Mouse (Mus musculus): Measurements from ENCODE around the gene Map3k5.
"Not testable (repeated sequence)": the region's sequence is repeated elsewhere in the genome, so short reads cannot be mapped to it uniquely, and the experiment has no call there.

Map3k5 gene

DNA sequence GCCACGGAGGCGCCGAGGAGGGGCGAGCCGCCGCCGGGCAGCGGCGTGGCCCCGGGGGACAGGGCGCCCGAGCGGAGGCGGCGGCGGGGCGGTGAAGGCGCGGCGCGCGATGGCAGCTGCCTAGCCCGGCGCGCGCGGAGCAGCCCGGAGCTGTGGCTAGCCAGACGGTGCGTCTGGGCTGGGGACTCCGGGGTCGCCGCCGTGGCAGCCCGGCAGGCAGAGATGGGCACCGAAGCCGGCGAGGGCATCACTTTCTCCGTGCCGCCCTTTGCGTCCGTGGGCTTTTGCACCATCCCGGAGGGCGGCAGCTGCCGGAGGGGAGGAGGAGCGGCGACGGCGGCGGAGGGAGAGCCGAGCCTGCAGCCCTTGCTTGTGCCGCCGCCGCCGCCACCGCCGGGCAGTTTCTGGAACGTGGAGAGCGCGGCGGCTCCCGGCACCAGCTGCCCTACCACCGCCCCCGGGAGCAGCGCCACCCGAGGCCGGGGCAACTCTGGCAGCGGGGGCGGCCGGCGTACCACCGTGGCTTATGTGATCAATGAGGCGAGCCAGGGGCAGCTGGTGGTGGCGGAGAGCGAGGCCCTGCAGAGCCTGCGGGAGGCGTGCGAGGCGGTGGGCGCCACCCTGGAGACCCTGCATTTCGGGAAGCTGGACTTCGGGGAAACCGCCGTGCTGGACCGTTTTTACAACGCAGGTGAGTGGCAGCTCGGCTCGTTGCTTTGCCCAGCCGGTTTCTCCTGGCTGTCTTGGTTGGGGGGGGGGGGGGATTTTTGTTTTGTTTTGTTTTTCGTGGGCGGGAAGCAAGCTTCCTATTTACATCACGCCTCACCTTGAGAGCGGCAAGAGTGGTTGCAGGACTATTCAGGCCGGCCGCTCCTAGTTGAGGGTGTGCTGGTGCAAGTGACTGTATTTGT lies at the start of gene Map3k5:
Gene Map3k5 (plus strand): TSS at position 89 of the 911 bp plus-strand sequence.
- peak; percentile 34 for DNase-seq (ENCODE audit: low read depth, low spot score)

DNA sequence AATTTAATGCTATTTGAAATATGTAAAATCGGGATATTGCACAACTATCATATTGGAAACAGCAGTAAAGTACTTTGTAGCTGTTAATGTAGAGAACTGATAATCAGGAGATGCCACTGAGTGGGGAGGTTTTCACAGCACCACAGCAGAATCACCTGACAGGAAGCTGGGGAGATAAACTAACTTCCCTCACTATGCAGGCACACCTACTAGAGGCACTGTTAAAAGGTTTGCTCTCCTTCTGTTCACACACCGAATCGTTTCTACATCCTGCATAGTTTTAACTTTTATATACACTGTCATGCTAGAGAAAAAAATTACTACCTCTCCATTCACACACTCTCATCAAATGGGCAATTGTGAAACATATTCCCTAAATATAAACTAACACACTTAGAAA lies 48.0 kb upstream of the Map3k5 start:
- no peak for DNase-seq (ENCODE audit: low read depth, low spot score)

DNA sequence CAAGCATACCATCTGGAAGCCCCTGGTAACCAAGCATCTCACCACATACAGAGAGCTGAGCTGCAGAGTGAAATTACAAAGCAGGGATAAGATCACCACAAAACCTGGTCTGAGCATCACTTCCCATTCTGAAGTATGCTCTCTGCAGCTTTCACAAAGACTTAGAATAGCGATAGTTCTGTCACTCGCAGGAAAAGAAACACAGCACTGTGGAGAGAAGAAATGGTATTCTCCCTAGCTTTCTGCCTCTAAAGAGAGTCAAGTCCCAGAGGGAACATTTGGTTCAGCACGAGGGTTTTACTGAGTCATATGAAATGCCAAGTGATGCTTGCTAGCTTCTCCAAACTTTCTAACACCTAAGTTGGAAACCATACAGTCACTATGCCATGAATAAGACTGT lies 44.4 kb upstream of the Map3k5 start:
- DNase-seq (ENCODE audit: low read depth, low spot score) = no peak

DNA sequence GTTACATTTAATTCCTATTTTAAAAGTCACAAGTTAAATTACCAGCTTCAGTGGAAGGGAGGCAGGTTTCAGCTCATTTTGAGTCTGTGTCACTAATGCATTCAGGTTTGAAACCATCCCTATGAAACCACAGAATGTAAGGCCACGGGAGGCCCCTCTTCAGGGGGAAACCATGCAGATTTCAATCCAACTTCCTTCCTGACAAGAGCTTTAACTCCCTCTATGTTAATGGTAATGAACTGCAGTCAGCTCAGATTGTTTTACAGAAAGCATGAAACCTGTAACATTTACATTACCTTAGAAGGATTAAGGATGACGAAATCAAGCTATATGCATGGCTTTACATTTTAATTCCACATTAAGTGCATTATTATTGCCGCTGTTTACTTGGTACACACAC lies 42.6 kb upstream of the Map3k5 start:
- DNase-seq (ENCODE audit: low read depth, low spot score) = no peak

DNA sequence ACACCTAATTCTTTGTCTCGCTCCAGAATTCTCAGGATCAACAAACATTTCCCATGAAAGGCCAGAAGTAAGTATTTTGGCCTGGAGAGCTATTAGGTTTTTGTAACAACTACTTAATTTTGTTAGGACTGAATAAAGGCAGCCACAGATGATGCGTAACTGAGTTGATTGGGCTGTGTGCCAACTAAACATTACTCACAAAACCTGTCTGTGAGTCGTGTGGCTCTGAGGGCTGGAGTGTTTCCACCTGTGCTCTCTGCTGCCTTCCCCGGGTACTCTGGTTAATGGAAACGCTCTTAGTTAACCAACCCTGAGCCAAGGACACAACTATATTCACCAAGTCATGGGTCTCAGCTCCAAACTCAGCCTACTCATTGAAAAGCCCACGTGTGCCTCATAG lies 41.1 kb upstream of the Map3k5 start:
- no peak for DNase-seq (ENCODE audit: low read depth, low spot score)

DNA sequence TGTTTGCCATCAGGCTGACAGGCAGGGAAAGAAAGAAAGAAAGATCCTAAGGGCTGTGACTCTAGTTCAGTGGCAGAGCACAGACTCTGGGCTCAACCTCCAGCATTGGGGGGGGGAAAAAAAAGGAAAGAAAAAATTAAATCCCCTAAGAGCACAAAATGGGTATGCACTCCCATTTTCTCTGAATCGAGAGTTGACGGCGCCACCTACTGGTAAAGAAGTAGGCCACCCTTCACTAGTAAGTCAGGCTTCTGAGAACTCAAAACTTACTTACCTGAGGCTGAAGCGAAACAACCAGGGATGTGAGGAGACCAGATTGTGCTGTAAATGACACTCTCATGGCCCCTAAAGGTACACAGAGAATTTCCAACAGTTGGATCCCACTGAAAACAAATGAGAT lies 40.3 kb upstream of the Map3k5 start:
- peak; percentile 59 for DNase-seq (ENCODE audit: low read depth, low spot score)

DNA sequence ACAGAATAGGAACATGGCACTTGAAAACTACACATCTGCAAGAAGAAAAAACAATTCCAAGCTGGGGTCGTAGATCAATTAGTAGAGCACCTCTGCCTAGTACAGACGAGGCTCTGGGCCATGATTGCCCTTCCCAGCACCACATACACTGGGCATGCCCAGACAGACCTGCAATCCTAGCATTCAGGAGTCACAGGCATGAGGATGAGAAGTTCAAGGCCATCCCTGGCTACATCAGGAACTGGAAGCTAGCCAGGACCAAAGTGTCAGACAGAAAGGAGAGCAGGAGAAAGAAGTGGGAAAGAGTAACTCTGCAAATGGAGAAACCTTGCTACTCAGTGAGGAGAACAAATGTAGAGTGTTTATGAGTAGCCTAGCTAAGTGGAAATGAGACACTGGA lies 34.1 kb upstream of the Map3k5 start:
- no peak for DNase-seq (ENCODE audit: low read depth, low spot score)

DNA sequence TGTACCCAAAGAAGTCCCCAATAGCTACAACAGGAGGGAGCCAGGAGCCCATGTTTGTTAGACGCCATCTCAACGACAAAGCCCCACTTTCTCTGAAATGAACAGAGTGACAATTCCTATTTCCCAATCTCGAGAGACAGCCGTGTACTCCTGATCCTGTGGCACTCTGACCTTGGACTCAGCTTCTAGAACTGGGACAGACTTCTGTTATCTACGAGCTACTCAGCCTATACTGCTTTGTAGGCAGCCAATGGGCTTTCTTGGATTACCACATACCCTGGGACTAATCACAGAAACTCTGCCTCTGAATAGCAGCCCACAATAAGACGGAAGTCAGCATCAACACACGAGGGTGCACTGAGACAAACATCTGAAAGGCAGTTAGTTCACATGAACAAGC lies 32.3 kb upstream of the Map3k5 start:
- DNase-seq (ENCODE audit: low read depth, low spot score) = no peak

DNA sequence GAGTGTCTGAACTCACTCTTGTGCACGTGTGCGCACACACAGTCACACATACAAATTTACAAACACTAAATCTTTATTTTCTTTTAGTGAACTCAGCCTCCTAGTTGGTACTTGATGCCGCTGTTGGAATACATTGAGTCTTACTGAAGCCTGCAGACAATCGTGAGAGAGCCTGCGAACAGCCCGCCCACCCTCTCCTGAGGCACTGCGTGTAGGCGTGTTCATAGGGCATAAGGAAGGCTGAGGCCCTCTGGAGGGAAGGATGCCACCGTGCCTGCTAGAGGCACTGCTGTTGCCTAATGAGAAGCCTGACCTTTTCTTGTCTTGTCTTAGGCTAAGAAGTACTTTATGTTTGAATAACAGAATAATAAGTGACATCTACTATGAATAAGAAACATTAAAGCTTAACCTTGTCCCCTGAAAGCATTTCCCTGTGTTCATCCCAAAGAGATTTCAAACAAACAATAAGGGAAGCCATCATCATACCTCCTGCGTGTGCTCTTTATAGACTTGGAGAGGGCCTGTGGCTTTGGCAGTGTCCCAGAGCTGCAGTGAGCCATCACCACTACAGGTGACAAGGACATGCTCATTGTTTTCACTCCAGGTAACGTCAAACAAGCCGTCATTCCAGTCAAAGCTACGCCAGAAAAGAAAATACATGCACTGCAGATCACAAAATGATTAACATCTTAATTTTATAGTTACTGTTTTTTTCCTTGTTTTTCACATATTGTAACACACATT lies 30.0 kb upstream of the Map3k5 start:
- DNase-seq (ENCODE audit: low read depth, low spot score) = no peak

DNA sequence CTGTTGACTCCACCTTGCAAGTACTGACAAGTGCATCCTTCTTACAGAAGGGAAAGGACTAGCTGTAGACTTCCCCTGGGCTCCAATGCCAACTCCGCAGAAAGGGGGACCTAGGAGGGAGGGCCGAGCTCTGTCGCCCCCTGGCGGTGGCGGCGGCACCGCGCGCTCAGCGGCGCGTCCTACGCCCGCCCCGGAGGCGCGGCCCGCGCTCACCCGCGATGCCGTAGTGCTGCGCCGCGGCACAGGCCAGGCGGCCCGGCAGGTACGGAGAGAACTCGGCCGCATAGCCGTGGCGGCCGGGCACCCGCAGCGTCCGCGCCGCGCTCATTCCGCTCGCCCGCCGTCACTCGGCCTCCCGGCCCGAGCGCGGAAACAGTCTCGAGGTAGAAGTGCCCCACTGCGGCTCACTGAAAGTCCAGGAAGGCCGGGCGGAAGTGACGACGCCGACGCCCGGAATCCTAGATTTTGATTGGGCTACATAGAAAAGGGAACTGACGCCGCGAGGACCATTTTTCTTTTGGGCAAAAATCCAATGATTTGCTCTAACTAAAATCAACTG lies 26.9 kb upstream of the Map3k5 start, which contains the start of gene Pex7:
Gene Pex7 (minus strand): TSS at position 444 of the 559 bp plus-strand sequence.
- DNase-seq (ENCODE audit: low read depth, low spot score) = peak; percentile 95

DNA sequence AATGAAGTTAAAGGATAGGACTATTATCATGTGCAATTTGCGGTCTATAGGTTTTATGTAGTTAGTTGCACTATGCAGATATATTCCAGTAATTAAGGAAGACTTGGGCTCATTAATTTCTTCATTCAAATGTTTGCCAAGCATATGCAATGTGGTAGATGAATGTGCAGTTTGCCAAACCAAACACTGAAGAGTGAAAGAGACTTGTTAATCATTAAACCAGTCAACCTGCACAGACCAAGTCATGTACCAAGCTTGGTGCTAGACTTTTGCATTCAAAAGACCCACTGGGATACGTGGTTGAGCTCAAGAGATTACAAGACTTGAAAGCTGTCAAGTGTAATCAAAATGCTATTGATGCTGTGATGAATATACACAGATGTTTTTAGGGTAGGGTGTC lies 26.2 kb upstream of the Map3k5 start:
- DNase-seq (ENCODE audit: low read depth, low spot score) = no peak

DNA sequence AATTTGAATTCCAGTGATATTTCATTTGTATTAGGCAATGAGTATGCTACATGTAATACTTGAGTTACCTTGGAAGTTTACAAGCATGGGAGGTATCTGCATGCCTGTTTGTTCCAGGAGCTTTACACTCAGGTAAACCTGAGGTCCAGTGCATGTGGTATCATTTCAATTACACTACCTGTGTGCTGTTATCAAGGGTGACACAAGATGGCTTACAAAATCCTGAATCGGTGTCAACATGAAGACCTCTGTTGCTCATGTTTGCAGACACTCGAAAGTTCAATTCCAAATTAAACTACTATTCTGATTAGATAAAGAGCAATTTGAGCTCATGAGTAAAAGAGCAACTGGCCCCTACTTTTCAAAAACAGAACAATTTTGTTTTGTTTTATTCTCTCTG lies 23.8 kb upstream of the Map3k5 start:
- no peak for DNase-seq (ENCODE audit: low read depth, low spot score)

DNA sequence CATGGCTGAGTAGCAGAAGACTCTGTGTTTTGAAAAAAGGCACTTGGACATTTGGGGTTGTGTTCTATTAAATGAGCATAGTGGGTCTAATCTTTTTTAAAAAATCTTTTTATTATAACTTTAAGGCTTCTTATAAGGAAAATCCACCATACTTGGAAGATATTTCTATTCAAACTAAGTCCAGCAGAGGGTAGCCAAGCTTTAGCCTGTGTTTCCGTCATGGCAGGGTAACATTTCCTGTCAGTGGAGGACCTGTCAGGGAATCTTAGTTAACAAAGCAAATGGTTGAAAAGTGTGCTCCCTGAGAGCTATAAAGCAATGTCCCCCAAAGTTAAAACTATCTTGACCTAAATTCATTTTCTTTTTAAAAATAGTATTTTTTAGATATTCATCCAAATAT lies 22.7 kb upstream of the Map3k5 start:
- no peak for DNase-seq (ENCODE audit: low read depth, low spot score)

DNA sequence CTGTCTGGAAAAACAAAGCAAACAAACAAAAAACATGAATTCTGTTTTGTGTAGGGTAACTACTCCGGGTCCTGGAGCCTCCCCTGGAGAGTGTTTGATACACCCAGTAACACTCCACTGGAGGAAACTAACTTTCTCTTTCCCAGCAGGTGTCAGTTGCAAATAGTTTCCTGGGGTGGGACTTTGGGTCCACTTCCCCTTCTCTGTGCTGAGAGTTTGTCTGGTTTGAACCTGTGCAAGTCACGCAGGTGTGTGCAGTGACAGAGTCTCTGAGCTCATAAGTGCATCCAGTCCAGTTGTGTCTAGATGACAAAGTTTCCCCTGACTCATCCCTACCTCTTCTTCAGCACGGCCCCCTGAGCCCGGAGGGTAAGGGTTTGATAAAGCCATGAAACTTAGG lies 20.5 kb upstream of the Map3k5 start:
- no peak for DNase-seq (ENCODE audit: low read depth, low spot score)

DNA sequence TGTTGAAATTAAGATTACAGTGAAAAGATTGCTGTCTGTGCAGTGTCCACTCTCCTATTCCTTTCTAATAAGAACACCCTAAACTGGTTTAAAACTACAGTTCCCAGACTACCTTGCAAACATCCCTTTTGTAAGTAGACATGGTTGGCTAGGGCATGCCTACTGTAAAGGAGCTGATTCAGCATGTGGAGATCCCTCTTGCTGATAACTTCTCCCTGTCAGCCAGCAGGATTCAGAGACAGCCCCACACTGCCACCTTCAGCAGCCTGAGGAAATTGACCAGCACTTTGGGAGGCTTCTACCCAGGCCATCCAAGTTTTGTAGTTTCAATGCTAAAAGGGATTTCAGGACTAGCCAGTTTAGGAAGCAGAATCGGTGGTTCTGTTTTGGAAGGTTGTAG lies 19.0 kb upstream of the Map3k5 start:
- DNase-seq (ENCODE audit: low read depth, low spot score) = peak; percentile 50

DNA sequence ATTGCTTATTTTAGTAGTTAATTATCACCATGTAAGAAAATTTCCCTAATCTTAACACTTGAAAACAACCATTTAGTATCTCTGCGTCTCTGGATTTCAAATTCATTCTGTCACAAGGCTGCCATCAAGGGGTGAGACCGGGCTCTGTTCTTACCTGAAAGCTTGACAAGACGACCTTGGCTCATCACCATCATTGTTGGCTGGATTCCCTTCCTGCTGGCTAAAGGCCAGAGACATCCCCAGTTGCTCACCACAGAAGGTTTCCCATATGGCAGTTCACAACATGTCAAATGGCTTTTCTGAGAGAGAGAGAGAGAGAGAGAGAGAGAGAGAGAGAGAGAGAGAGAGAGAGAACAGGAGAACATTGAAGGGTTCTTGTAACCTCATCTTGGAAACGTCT lies 11.9 kb upstream of the Map3k5 start:
- DNase-seq (ENCODE audit: low read depth, low spot score) = no peak

DNA sequence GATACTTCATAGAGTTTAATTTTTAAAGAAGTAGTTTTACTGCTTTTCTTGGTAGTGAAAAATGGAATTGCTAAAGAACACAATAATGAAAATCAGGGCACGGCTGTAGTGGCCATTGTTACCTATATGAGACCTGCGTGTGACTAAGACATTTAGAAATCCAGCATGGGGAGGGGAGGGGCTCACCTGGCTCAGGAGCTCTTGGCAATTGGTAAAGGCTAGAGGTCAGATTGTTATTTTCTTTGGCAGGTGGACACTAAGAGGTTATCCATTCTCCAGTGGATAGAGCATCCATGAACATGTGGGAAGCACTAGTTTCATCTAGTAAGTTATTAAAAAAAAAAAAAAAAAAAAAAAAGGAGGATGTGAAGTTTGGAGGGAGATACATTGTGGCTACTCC lies 10.0 kb upstream of the Map3k5 start:
- DNase-seq (ENCODE audit: low read depth, low spot score) = no peak

DNA sequence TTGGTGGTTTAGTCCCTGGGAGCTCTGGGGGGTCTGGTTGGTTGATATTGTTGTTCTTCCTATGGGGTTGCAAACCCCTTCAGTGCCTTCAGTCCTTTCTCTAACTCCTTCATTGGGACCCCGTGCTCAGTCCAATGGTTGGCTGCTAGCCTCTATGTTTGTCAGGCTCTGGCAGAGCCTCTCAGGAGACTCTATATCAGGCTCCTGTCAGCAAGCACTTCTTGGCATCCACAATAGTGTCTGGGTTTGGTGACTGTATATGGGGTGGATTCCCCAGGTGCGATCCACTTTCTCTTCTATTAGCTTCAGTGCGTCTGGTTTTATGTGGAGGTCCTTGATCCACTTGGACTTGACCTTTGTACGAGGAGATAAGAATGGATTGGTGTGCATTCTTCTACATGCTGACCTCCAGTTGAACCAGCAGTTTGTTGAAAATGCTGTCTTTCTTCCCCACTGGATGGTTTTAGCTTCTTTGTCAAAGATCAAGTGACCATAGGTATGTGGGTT lies 7.8 kb upstream of the Map3k5 start:
- DNase-seq (ENCODE audit: low read depth, low spot score) = not testable (repeated sequence)

DNA sequence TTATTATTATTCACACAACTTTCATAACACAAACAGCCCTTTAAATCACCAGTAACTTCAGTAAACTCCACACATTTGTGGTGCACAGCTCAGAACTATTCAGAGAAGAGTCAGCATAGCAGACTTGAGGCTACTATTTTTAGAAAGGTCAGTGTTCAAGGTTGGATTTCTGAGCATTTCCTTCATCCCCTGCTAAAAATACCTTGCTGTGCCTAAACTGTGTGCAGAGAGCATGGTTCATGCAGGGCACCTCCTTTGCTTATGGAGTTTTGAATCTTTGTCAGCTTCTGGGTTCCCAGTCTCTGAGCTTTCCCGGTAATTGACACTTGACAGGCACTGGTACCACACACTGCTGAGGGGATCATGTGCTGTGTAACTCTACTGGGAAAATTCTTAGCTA lies 6.1 kb upstream of the Map3k5 start:
- DNase-seq (ENCODE audit: low read depth, low spot score) = no peak

DNA sequence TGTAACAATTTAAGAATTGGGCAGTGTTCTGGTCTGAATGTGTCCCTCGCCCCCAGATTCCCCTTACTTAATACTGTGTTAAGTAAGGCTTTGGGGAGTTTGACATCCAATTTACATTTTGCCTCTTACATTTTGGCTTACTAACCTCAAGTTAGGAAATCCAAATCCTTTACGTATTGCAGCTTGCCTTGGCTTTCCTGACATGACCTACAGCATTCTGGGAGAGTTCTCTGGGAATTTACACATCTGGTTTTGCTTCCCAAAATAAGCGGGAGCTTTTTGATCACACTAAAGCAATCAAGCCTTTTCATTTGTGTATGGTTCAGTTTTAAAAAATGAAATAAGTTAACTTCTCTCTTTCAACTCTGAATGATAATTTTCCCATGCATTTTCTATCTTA lies 1.3 kb upstream of the Map3k5 start:
- no peak for DNase-seq (ENCODE audit: low read depth, low spot score)

DNA sequence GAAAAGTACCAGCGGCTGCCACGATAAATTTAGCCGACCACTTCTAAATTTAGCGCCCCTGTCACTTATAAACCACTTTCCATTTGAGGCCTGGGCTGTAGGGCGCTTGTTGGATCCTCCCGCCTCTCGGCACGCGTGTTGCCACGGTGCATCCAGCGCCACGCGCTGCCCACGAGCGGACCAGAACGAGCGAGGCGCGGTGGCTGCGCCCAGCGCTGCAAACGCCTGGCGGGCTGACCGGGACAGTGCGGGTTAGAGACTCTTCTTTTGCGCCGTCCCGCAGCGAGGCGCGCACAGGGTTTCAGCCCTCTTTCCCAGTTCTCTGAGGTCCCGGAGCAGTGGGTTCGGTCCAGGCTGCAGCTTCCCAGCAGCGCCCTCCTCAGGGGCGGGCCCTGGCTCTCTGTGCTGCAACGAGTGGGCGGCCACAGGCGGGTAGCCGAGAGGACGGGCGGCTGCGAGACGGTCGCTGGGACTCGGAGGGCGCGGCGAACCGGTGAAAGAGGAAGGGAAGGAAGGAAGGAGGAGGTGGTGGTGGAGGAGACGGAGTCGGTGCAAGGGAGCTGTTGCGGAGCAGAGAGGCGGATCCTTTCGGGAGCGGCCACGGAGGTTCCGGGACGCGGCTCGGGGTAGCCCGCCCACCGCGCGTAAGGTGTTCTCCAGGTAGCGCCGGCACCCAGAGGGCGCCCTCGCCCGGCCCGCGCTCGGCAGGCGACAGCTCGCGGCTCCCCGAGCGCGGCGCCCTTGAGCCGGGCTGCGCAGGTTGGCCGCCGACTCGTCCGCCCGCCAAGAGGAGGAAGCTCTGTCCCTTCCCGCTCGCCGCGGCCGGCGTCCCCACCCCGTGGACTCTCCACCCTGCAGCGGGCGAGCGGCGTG lies 525 bp upstream of the Map3k5 start:
- DNase-seq (ENCODE audit: low read depth, low spot score) = peak; percentile 66

DNA sequence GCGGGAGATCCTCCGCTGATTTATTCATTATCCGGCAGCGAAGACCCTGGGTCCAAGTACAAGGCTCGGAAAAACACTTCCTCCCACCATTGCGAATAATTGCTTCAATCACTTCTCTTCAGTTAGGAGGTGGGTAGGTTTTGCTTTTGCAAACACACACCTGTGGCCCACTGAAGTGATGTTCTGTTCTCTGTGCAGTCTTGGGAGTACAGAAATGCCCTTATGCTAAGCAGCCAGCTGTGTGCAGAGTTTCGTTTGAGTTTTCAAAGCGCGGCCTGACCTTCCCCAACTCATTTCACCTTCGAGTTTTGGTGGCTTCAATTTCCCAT lies 987 bp downstream of the Map3k5 start:
- DNase-seq (ENCODE audit: low read depth, low spot score) = no peak
